Mouse (Mus musculus): ENCODE data around the gene Adora3.

Adora3 gene

DNA sequence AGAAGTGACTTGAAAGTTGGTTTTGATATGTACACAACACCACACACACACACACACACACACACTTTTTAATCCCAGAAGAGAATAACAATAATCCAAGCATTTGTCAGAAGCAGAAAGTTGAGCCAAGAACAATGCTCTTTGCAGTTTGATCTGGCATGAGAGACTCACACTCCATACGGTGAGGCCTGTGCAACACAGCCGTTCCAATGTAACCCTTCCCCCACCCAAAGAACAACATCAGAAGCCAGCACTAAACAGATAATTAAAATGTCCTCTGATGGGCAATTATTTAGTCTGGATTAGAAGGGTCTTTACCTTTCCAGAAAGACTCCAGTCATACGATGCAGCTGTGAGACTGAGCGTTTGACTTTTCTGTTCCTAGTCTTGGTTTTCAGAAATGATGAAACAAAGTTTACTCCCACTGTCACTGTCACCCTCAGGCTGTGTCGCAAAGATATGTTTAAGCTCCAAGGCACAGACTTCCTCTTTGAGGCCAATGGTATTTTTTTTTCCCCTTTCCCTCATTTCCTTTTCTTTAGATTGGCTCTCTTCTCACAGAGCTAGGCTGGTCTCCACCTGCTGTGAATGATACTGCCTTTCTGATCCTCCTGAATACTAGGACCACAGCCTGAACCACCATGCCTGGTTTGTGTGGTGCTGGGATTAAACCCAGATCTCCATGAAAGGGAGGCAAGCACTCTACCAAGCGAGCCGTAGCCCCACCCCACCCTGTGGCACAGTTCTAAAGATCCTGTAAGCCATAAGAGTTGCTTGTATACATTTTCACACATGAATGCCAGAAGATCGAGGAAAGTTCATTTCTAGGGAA lies 61.8 kb downstream of the Adora3 start, which contains the start of gene I830077J02Rik:
I830077J02Rik (minus strand) TSS at position 425 of the 832 bp plus-strand sequence.
- DNase-seq (ENCODE audit: low spot score in 2 of 2): no peak

DNA sequence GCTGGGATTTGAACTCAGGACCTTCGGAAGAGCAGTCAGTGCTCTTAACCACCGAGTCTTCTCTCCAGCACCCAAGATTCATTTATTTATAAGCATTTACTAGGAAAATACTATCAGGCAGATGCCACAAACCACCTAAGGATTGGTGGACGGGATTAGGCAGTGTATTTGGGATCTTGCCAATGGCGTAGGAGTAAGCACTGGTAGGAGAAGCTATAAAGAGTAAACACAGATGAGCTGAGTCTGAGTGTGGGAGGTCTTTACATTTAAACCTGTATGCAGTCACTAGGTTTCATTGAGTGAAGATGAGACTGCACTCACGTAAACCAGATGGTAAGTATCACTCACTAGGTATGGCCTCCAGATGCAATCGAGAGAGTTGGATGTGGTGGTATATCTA lies 63.3 kb downstream of the Adora3 start:
- no peak for DNase-seq (ENCODE audit: low spot score in 2 of 2)

- DNase-seq (ENCODE audit: low spot score in 2 of 2): no peak
Measured at GRCm38 (mm10) chr3:105935033-105935432, 64.4 kb downstream of the Adora3 start.

- DNase-seq (ENCODE audit: low spot score in 2 of 2): no peak
Measured at GRCm38 (mm10) chr3:105936111-105936510, 65.5 kb downstream of the Adora3 start.

GRCm38 (mm10) chr3:105951348-105951747 lies 80.7 kb downstream of the Adora3 start:
- DNase-seq (ENCODE audit: low spot score in 2 of 2): no peak

- no peak for DNase-seq (ENCODE audit: low spot score in 2 of 2)
Measured at GRCm38 (mm10) chr3:105957235-105957634, 86.6 kb downstream of the Adora3 start.

- no peak for DNase-seq (ENCODE audit: low spot score in 2 of 2)
Measured at GRCm38 (mm10) chr3:105958204-105958603, 87.5 kb downstream of the Adora3 start.

Measured in frontal cortex, postnatal 25 days (tissue).